Mouse (Mus musculus): ENCODE results near the gene Tlk1. TPM values are rescaled to one million over a fixed set of nuclear protein-coding genes. Genes with fewer than 3 reads are reported as not detected.
A peak's percentile ranks its signal among the peaks of the same experiment; 100 is the strongest.

The Tlk1 gene
- polyA plus RNA-seq, 1 experiment: 13.9 TPM

DNA sequence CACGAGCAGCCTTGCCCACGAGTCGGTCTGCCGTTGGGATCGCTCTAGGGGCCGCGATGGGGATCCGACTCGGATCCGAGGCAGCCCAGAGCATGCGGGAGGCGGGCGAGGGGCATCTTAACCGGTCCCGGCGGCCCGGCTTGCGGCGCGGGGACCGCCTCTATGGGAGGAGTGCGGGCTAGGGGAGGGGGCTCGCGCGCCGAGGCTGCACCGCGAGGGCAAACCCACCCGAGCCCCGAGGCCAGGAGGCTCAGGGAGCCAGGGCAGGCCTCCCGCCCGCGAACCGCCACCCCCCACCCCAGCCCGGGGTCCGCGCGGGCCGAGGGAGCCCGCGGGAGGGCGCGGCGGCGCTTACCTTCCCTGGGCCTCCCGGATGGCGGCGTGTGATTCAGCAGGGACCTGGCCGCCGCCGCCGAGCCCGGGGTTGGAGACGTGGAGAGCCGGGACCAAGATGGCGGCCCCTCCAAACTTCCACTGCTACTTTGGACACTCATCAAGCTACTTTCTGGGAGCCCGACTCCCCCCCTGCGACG, 624 bp downstream of the Tlk1 start:
- Histone ChIP-seq H3K4me3 (ENCODE audit: insufficient read depth, low read depth, low read length) (peak overlapping the region; percentile 86), H3K27me3 (replicated peaks; ENCODE audit: control insufficient read depth, insufficient read depth, low read length) (no peaks in the 10 kb centered on the region), H3K27ac (ENCODE audit: insufficient read depth, low read depth, low read length) (peak overlapping the region; percentile 79), H3K36me3 (ENCODE audit: control insufficient read depth, insufficient read depth, low read length) (no peaks in the 10 kb centered on the region), H3K4me1 (ENCODE audit: control insufficient read depth, insufficient read depth, low read length) (peaks cover 8% of the 10 kb centered on the region; the same call in 1 of the 2 replicates)
- under 1% methylated on average over 59 of the region's 59 CpGs for WGBS
- DNase-seq: no peak
- no peak for TF ChIP-seq CTCF (conservative IDR thresholded peaks at IDR 0.05; ENCODE audit: insufficient read depth, insufficient read length, low read depth, low read length)
- no peak for TF ChIP-seq POLR2A (IDR thresholded peaks at IDR 0.05; ENCODE audit: low read depth, low read length)

DNA sequence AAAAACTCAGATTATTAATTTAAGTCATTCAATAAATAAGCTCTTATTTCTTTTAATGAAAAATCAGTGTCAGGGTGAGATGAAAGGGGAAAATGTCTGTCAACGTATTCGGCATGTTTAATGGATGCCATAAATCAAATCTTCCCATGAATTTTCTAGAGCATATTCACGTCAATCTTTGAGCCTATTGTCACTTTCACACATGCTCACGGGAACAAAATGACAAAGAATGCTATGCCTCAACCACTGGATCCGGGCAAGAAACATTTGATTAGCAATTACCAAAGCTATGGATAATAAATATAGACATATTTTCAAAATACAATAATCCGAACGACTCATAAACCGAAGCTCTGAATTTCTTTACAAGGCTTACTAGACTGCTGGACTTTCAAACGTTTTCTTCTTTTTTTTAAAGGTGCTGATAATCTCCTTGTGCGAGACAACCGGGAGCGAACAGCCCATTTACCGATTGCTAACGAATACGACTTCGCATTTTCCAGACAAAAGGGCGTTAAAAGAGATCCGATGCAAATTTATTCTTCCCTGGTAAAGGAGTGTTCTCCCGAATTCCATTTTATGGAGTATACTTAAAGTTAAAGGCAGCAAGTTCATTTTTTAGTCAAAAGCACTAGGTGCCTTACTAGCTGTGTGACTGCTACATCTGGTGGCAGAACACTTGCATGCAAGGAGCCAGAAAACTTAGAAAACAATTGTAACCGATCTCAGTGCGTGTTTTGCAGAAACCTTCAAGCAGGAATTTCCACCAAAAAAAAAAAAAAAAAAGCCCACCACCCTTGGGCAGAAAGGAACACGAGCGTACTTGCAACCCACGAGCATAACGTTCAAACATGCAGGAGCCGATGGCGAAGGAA, 1.4 kb downstream of the Tlk1 start:
- WGBS: under 1% methylated on average over 27 of the region's 27 CpGs
- TF ChIP-seq POLR2A (IDR thresholded peaks at IDR 0.05; ENCODE audit: low read depth, low read length): no peak
- peak; percentile 20; the same call in 1 of the 2 replicates for TF ChIP-seq CTCF (conservative IDR thresholded peaks at IDR 0.05; ENCODE audit: insufficient read depth, insufficient read length, low read depth, low read length)
- no peaks in the 10 kb centered on the region for H3K27me3 ChIP-seq (replicated peaks; ENCODE audit: control insufficient read depth, insufficient read depth, low read length)
- peak overlapping the region; percentile 86 for H3K4me3 ChIP-seq (ENCODE audit: insufficient read depth, low read depth, low read length)
- peaks cover 8% of the 10 kb centered on the region; the same call in 1 of the 2 replicates for H3K4me1 ChIP-seq (ENCODE audit: control insufficient read depth, insufficient read depth, low read length)
- peak; percentile 69 for DNase-seq
- H3K36me3 ChIP-seq (ENCODE audit: control insufficient read depth, insufficient read depth, low read length): no peaks in the 10 kb centered on the region
- H3K27ac ChIP-seq (ENCODE audit: insufficient read depth, low read depth, low read length): peak overlapping the region; percentile 79

DNA sequence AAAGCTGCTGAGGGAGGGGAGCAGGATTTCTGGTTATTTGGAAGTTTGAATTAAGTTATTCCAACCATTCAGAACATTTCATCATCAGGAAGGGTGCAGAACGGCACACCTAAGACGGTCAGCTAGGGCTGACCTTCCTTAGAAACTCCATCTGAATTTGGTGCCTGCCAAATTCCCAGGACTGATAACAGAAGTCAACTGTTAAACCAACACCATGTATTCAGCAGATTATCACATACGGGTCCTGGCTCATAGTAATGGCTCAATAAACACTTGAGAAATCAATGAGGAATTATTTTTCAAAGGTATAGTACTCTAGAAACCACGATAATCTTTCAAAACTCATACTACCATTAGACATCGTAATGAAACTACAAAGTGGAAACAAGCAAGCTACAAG, 2.1 kb downstream of the Tlk1 start:
- DNase-seq: no peak

DNA sequence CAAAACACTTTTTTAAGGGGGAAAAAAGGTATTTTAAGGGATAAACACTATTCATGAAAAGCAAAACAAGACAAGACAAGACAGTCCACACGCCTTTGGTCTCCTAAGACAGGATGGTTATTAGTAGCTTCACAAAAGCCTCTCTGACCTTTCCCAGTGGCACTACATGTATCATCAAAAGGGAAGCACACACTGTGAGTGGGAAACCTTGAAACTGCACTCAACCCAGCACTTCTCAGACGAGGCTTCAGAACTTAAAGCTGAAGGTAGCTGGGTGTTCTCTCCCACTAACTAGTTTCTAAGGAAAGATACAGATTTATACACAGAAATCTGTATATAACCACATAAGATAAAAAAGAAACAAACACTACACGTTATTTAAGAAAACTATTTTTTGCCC, 8.6 kb downstream of the Tlk1 start:
- WGBS: 66% methylated on average over 3 of the region's 3 CpGs
- DNase-seq: no peak
- H3K4me1 ChIP-seq (ENCODE audit: control insufficient read depth, insufficient read depth, low read length): peaks cover 5% of the 10 kb centered on the region; the same call in 1 of the 2 replicates
- no peaks in the 10 kb centered on the region for H3K27me3 ChIP-seq (replicated peaks; ENCODE audit: control insufficient read depth, insufficient read depth, low read length)
- H3K4me3 ChIP-seq (ENCODE audit: insufficient read depth, low read depth, low read length): no peak overlapping the region
- no peaks in the 10 kb centered on the region for H3K36me3 ChIP-seq (ENCODE audit: control insufficient read depth, insufficient read depth, low read length)
- TF ChIP-seq CTCF (conservative IDR thresholded peaks at IDR 0.05; ENCODE audit: insufficient read depth, insufficient read length, low read depth, low read length) (no peak), POLR2A (IDR thresholded peaks at IDR 0.05; ENCODE audit: low read depth, low read length) (no peak)
- no peak overlapping the region for H3K27ac ChIP-seq (ENCODE audit: insufficient read depth, low read depth, low read length)

More for the DNA sequence above, 2.1 kb downstream of the Tlk1 start:
- Histone ChIP-seq H3K36me3 (ENCODE audit: control insufficient read depth, insufficient read depth, low read length) (no peaks in the 10 kb centered on the region), H3K27ac (ENCODE audit: insufficient read depth, low read depth, low read length) (no peak overlapping the region), H3K4me1 (ENCODE audit: control insufficient read depth, insufficient read depth, low read length) (peaks cover 8% of the 10 kb centered on the region; the same call in 1 of the 2 replicates), H3K4me3 (ENCODE audit: insufficient read depth, low read depth, low read length) (no peak overlapping the region; the same call in 1 of the 2 replicates), H3K27me3 (replicated peaks; ENCODE audit: control insufficient read depth, insufficient read depth, low read length) (no peaks in the 10 kb centered on the region)
- WGBS: 15% methylated on average over 5 of the region's 5 CpGs
- no peak for TF ChIP-seq POLR2A (IDR thresholded peaks at IDR 0.05; ENCODE audit: low read depth, low read length)

DNA sequence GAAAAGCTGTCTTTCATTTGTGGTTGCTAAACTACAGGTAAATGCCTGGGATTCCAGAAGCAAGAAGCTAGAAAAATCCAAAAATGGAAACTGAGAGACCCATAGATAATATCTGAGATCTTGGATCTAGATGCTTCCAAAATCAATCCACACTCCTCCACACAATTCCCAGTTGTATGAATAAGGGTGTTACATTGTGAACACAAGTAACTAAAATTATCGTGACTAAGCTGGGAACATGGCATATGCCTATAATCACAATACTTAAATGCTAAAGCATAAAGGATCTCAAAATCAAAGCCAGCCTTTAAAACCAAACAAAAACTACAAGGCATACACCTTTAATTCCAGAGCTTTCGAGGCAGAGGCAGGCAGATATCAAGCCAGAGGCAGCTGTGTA, 9.5 kb downstream of the Tlk1 start:
- H3K27ac ChIP-seq (ENCODE audit: insufficient read depth, low read depth, low read length): no peak overlapping the region
- WGBS: 82% methylated on average over 2 of the region's 2 CpGs
- H3K27me3 ChIP-seq (replicated peaks; ENCODE audit: control insufficient read depth, insufficient read depth, low read length): no peaks in the 10 kb centered on the region
- H3K4me1 ChIP-seq (ENCODE audit: control insufficient read depth, insufficient read depth, low read length): peaks cover 6% of the 10 kb centered on the region; the same call in 1 of the 2 replicates
- no peak for DNase-seq
- no peaks in the 10 kb centered on the region for H3K36me3 ChIP-seq (ENCODE audit: control insufficient read depth, insufficient read depth, low read length)
- TF ChIP-seq POLR2A (IDR thresholded peaks at IDR 0.05; ENCODE audit: low read depth, low read length): no peak
- TF ChIP-seq CTCF (conservative IDR thresholded peaks at IDR 0.05; ENCODE audit: insufficient read depth, insufficient read length, low read depth, low read length): no peak
- no peak overlapping the region for H3K4me3 ChIP-seq (ENCODE audit: insufficient read depth, low read depth, low read length)

DNA sequence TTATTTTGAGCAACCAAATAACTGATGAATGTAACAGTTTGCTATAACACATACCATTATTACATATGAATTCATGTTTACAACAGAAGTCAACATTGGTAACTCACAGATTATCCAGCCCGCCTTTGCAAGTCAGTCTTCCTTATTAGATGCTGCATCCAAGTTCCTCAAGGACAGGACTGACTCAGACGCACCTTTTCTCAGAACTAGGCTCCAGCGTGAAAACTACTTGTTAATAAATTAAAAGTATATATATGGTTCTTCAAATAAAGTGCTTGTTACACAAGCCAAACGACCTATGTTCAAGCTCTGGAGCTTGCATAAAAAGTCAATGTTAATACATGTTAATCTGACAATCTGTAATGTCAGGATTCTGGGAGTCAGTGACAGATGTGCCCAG, 11.9 kb downstream of the Tlk1 start:
- Histone ChIP-seq H3K4me3 (ENCODE audit: insufficient read depth, low read depth, low read length) (no peak overlapping the region), H3K27me3 (replicated peaks; ENCODE audit: control insufficient read depth, insufficient read depth, low read length) (no peaks in the 10 kb centered on the region), H3K4me1 (ENCODE audit: control insufficient read depth, insufficient read depth, low read length) (peaks cover 13% of the 10 kb centered on the region; the same call in 1 of the 2 replicates), H3K36me3 (ENCODE audit: control insufficient read depth, insufficient read depth, low read length) (no peaks in the 10 kb centered on the region), H3K27ac (ENCODE audit: insufficient read depth, low read depth, low read length) (no peak overlapping the region)
- DNase-seq: no peak
- WGBS: 59% methylated on average over 4 of the region's 4 CpGs
- TF ChIP-seq CTCF (conservative IDR thresholded peaks at IDR 0.05; ENCODE audit: insufficient read depth, insufficient read length, low read depth, low read length): no peak
- TF ChIP-seq POLR2A (IDR thresholded peaks at IDR 0.05; ENCODE audit: low read depth, low read length): no peak

DNA sequence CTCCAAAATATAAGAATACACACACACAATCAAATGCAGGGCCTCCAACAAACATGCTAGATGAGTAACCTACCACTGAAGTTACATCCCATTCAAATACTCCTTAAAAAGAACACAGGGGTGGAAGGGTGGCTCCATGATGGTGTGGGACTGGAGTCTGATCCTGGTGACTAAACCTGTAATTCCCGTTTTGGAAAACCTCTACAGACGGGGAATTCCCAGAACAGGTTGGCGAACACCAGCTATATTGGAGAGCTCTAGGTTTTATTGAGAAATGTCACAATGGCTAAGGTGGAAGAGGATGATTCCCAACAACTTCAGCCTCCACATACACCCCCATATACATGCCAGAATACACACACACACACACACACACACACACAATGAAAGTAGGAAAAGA, 14.1 kb downstream of the Tlk1 start:
- no peak for TF ChIP-seq POLR2A (IDR thresholded peaks at IDR 0.05; ENCODE audit: low read depth, low read length)
- TF ChIP-seq CTCF (conservative IDR thresholded peaks at IDR 0.05; ENCODE audit: insufficient read depth, insufficient read length, low read depth, low read length): no peak
- WGBS: 54% methylated on average over 3 of the region's 3 CpGs
- H3K27ac ChIP-seq (ENCODE audit: insufficient read depth, low read depth, low read length): no peak overlapping the region
- H3K4me3 ChIP-seq (ENCODE audit: insufficient read depth, low read depth, low read length): no peak overlapping the region
- no peak for DNase-seq
- no peaks in the 10 kb centered on the region for H3K27me3 ChIP-seq (replicated peaks; ENCODE audit: control insufficient read depth, insufficient read depth, low read length)
- H3K4me1 ChIP-seq (ENCODE audit: control insufficient read depth, insufficient read depth, low read length): peaks cover 13% of the 10 kb centered on the region; the same call in 1 of the 2 replicates
- no peaks in the 10 kb centered on the region for H3K36me3 ChIP-seq (ENCODE audit: control insufficient read depth, insufficient read depth, low read length)
